Mouse (Mus musculus): ENCODE data around the gene Cpm.
"Not testable (repeated sequence)": the region's sequence is repeated elsewhere in the genome, so short reads cannot be mapped to it uniquely, and the experiment has no call there.

Cpm gene

DNA sequence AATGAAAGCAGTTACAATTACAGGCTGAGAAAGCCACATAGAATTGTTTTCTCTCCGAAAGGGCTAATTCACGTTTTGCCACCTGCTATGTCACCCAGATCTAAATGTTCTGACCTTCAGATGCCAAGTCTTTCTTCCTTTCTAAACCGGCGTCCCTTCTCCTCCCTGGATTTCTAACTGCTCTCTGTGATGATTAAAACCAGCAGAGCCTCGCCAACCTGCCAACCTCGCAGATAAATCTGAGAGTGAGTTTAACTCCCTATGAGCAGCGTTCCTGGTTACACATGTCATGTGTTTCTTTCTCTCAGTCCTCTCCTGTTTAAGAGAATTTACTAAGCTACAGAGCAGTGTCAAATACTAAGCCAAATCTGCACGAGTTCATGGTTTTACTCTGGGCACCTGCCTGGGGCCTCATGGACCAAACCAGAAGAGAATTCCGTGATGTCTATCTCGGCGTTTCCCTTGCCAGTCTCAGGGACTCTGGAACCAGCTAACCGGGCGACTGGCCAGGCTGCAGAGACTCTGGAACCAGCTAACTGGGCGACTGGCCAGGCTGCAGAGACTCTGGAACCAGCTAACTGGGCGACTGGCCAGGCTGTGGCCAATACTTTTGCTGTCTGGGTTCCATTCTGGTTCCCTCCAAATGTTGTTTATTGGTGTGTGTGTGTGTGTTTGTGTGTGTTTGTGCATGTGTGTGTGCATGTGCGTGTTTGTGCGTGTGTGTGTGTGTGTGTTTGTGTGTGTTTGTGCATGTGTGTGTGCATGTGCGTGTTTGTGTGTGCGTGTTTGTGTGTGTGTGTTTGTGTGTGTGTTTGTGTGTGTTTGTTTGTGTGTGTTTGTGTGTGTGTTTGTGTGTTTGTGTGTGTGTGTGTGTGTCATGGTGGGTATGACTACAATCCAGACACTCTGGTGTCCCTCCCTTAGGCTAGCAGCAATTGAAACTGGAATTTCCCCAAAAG is 89.1 kb downstream of the Cpm start:
- DNase-seq (ENCODE audit: low spot score in 2 of 2) = peak in 1 of 2 experiments; percentile 52

DNA sequence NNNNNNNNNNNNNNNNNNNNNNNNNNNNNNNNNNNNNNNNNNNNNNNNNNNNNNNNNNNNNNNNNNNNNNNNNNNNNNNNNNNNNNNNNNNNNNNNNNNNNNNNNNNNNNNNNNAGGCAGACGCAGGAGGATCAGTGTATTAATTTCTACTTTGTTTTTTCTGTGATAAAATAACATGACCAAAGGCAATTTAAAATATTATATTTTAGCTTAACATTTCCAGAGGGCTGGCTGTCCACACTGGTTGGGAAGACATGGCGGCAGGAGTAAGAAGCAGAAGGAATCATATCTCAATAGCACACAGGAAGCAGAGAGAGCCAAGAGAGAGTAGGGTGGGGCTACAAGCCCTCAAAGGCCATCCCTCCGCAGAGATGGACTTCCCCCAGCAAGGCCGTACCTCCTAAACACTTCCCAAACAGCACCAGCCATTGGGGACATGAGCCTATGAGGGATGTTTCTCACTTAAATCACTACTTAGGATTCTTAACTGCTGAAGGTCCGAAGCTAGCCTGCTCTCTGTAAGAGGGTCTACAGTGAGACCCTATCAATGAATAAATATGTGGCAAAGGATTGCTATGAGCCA is 94.9 kb downstream of the Cpm start:
- no peak for DNase-seq (ENCODE audit: low spot score in 2 of 2)

DNA sequence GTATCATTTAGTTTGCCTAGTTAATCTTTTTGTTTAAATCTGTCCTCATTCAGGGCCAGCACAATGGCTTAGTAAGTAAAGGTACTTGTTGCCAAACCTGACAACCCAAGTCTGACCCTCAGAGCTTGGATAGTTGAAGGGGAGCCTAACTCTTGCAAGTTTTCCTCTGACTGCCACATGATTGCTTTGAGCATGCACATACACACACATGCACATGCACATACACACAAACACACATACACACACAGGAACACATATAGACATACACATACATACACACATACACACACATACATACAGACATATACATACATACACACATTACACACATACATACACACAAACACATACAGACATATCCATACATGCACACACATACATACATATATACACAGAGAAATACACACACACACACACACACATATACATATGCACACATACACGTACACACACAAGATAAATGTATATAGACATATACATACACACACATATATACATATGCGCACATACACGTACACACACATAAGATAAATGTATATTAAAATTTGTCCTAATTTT is 95.6 kb downstream of the Cpm start:
- DNase-seq (ENCODE audit: low spot score in 2 of 2) = no peak

DNA sequence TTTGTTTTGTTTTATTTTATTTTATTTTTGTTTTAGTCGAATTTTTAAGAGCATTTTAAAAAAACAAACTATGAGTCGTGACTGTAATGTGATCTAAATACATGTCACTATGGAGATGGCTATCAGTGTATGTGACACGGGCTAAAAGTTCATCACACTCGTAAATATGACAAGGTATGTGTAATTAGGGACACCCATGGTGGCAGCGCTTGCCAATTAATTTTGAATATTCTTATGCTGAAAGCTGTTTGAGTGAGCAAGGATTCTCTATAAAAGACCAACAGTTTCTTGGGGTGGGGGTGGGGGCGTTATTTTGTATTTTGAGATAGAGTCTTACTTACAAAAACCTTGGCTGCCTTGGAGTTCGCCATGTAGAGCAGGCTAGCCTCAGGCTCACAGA is 96.4 kb downstream of the Cpm start:
- no peak for DNase-seq (ENCODE audit: low spot score in 2 of 2)

DNA sequence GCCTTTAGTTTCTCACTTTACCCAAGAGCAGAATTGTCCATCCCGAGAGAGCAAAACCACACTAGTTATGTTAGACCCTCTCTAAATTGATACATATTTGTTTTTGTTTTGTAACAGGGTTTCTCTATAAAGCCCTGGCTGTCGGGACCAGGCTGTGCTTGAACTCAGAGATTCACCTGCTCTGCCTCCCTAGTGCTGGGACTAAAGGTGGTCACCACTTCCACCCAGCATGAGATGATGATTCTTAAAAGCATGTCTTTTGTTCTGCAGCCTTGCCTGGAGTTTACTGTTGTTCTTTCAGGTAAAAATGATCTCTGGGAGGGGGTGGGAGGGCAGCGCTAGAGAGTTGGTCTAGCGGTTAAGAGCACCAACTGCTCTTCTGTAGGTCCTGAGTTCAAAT is 97.0 kb downstream of the Cpm start:
- DNase-seq (ENCODE audit: low spot score in 2 of 2) = no peak

DNA sequence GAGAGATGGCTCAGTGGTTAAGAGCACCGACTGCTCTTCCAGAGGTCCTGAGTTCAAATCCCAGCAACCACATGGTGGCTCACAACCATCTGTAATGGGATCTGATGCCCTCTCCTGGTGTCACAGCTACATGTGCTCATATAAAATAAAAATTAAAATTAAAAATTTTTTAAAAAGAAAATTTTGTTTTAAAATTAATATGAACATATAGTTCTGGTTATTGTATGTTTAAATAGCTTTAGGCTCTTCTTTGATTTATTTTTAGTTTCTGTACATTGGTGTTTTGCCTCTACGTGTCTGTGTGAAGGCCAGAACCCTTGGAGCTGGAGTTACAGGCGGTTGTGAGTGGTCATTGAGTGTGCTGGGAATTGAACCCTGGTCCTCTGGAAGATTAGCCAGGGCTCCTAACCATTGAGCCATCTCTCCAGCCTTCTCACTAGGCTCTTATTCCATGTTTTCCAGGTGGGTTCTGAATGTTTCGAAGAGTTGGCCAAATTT is 97.6 kb downstream of the Cpm start:
- no peak for DNase-seq (ENCODE audit: low spot score in 2 of 2)

DNA sequence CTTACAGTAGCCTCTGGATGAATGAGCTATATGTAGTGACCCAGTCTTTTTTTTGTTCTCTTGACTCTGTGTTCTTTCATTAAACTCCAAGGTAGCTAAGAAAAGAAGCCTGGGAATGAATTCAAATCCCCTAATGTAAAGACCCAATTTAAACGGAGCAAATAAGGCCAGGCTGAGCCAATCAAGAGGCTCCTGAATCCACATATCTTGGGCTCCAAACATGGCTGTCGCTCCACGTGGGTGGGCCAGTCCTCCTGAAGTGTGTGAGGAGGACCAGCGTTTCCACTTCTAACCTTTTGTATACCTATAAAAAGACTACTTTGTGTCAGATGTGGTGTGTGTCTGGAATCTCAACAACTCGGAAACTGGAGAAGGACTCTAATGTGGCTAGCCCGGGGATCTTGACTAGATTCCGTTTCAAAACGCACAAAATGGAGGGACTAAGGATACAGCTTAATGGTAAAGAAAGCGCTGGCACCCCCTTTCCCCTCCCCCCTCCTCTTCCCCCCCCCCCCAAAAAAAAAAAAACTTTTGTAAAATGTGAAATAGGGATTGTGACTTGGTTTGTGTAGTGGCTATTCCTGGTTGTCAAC is 98.3 kb downstream of the Cpm start:
- no peak for DNase-seq (ENCODE audit: low spot score in 2 of 2)

DNA sequence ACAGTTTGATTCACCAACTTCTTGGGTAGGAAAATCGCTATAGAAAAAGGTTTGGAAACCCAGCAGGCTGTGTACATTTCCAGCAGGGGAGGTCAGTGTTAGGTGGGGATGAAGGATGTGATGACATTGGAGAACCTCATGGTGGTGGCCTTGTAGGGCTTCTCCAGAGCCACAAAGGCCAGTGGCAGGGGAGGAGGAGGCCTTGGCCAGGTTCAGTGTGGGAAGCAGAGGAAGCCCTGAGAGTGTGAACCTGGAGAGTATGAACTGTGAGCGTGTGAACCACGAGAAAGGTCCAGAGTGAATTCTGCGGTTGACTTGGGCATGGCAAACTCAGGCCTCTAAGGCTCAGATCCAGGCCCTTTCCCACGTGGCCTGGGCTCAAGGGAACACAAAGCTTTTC is 99.3 kb downstream of the Cpm start:
- DNase-seq (ENCODE audit: low spot score in 2 of 2) = no peak

DNA sequence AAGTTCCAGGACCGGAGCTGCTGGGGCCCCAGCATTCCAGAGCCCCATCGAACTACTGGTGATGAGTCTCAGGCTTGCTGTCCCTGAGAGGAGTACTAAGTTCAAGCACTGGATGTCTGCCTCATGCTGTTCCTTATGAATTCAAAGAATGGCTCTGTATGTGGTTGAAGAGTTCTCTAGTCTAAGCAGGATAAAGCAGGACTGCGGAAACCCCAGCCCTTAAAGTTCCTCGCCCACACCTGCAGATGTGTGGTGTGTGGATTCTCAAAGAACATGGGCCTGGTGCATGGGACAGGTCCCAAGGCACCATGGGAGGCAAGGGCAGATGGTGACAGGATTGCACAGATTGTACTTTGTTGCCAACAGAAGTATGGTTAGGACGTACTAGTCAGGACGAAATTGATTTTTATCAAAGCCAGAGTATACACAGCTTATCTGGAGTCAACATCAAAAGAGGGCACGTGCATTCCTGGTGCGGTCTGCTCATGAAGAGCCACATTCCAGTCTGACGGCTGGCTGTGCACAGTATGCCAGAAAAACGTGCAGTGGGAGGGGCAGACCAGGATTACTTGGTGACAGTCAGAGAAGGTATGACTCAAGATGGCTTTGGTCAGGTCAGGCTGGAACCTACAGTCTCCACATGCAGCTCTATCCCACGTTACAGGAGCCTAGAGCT is 100.0 kb downstream of the Cpm start:
- DNase-seq (ENCODE audit: low spot score in 2 of 2) = no peak

DNA sequence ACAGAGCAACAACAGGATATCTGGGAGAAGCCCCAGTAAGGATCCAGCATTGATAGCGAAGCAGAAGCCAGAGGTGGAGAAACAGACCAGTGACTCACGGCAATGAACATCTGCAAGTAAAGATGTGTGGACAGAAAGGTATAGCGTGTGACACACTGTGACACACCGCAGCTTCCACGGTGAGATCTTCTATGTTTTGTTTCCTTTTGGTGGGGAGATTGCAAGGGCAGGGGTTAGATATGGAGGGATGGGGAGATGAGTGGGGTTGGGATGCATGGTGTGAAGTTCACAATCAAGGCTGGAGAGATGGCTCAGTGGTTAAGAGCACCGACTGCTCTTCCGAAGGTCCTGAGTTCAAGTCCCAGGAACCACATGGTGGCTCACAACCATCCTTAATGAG is 100.8 kb downstream of the Cpm start:
- DNase-seq (ENCODE audit: low spot score in 2 of 2) = no peak

DNA sequence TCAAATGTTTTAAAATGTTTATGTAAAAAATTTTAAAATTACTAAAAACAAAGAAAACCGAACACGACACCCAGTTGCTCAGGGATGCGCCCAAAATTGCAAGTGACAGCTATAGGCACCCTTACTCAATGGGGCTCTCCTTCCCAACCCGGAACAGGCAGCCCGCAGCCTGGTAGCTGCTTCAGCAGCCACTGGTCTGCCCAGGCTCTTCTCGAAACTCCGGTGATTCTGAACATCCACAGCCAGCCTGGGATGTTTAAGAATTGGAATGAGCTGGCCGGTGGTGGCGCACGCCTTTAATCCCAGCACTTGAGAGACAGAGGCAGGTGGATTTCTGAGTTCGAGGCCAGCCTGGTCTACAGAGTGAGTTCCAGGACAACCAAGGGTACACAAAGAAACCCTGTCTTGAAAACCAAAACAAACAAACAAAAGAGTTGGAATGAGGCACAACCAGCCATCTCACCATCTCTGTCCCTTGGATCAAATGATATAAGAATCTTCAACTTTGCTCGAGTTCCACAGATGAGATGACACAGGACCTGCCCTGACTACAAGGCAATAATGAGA is 101.4 kb downstream of the Cpm start:
- no peak for DNase-seq (ENCODE audit: low spot score in 2 of 2)

DNA sequence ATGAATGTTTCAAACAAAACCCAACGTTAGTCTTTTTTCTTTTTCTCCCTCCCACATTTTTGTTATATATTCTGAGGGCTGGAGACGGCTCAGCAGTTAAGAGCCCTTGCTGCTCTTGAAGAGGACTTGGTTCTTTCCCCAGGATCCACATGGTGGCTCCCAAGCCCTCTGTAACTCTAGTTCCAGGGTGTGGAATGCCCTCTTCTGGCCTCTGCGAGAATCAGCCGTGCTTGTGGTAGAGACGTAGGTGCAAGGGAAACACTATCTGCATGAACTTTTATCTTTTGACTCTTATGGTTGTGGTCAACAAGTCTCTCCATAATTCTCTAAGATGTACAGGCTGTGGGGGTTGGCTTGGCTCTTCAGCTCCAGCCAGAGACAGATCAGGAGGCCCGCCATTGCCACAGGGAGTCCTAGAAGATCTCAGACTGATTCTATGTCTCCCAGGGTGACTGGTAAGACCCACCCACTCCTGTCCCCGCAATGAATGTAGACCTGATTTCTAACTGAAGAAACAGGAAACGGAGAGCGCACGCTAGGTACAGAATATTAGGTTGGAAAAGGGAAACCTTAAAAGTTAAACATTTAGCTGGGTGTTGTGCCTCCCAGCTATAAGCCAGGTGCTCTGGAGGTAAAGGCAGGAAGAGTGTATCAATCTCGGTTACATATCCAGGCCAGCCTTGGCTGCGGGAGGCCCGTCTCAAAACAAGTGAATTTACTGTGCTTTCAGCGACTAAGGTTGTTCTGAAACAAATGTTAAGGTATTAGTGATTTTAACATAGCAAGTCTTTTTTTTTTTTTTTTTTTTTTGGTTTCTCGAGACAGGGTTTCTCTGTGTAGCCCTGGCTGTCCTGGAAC is 102.2 kb downstream of the Cpm start:
- DNase-seq (ENCODE audit: low spot score in 2 of 2) = peak in 1 of 2 experiments; percentile 54

DNA sequence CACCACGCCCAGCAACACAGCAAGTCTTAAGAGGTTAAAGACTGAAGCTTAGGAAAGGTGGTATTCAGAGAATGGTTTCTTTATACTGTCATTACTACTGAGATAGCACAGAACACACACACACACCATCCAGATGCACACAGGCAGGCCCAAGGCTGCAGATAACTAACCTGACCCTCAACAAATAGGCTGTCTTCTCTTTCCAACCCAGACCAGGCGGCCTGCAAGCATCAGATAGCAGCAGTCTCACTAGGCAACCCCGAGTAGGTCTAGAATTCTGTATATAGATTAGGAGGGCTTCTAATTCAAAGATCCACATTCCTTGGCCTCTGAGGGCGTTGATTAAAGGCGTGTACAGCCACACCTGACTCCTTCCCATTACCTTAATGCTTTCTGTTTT is 102.9 kb downstream of the Cpm start:
- no peak for DNase-seq (ENCODE audit: low spot score in 2 of 2)

DNA sequence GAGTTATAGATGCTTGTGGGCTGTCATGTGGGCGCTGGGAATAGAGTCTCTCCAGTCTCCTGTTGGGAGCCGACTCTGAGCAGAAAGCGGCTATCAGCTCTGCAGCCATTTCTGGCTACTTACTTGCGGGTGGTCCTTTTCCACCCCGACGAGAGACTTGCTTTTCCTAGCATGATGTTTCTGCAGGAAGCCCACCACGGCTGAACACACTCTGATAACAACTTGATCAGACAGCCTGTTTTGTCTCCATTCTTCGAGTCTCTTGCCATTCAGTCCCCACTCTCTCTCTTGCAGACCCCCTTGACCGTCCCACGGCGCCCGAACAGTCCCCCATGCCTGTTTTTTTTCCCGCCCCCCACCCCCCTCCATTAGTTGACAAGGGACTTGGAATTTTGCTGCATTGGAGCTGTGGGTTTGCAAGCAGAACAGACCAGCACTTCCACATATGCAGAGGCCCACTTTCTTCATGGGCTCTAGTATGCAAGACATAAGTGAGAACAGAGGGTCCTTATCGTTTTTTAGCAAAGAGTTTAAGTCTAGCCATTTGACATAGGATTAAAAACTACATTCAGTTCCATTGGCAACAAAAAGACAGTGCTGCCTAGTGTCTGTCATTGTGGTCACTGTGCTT is 103.8 kb downstream of the Cpm start:
- no peak for DNase-seq (ENCODE audit: low spot score in 2 of 2)

DNA sequence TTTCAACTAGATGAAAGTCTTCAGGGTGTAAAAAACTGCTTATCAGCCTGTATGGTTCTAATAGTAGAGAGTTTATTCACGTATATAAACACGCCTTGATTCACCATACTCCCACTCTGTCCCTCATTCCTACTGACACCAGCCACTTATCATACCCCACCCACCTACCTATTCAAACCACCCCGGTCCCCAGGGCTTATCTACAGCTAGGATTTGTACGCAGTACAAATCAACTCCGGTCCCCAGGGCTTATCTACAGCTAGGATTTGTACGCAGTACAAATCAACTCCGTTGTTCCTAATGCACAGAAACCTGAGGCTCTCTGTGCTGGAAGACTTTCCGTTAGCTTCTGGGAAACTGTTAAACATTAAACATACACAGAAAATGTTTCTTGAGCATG is 104.3 kb downstream of the Cpm start:
- not testable (repeated sequence) for DNase-seq (ENCODE audit: low spot score in 2 of 2)

DNA sequence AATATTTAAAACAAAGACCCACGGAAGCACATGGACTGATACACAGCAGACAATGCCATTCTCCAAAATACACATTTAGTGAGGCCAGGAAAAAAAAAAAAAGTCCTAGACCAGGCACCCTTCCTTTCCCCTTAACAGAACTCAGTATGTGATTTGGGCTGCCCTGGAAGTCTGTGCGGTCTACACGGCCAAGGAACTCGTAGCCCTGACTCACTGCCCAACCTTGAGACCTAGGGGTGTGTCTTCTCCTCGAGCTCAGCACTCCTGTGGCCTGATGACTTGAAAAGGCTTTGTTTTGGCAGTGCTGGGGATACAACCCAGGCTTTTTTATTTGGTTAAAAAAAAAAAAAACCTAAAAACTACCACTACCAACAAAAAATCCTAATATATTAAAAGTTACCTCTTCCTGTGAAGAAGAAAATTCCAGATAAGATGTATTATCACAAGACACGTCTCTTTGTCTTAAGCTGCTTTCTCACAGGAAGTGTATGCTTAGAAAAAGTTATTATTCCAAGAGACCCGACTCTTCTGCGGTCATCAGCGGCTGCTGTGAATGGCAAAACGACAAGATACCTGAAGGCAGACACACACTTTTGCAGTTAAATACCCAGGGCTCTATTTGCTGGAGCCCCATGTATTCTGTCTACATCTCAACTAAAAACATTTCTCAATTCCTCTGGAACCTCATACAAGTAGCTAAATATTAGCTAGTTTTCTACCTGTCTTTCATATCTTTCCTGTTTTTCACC is 105.0 kb downstream of the Cpm start:
- not testable (repeated sequence) for DNase-seq (ENCODE audit: low spot score in 2 of 2)

DNA sequence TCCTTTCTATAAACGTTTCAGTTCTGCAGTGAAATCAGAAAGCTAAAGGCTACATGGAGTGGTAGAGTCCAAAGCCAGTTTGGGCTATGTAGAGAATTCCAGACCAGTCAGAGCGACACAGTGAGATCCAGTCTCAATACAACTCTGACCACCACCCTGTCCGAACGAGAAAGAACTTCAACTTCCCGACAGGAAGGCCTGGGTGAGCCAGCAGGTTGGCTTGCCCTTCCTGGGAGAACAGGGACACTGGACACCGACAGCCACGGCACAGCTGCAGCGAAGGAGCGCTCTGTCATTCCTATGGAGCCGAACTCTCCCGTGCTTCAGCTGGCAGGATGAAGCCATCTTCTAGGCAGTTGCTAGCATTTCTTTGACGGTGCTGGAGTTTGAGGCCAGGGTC is 106.1 kb downstream of the Cpm start:
- not testable (repeated sequence) for DNase-seq (ENCODE audit: low spot score in 2 of 2)

DNA sequence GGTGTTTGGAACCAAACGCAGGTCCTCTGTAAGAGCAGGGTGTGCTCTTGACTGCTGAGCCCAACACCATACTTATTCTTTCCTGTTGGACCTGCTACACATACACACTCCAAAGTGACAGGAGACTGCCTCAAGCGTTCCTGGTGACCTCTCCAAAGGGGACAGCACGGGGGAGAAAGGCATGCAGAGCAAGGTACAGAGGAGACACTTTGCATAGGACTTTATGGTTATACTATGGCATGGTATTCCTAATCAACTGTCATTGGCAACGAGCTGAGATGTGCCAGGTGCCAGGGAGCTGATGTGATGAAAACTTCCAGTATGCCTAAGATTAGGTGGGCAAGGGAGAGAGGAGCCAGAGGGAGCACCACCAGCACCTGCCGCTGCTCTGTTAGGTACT is 107.3 kb downstream of the Cpm start:
- DNase-seq (ENCODE audit: low spot score in 2 of 2) = no peak
